In genomic region chr1:185472025-185472720, GRCm38 (mm10) we compare ENCODE assay signal across 11 mouse cellular contexts. TPM values are rescaled to one million over a fixed set of nuclear protein-coding genes. Genes with fewer than 3 reads are reported as not detected.
A peak's percentile ranks its signal among the peaks of the same experiment; 100 is the strongest.
DNase-seq lines count a peak whose midpoint lies in the region; ATAC-seq and TF ChIP-seq lines count a peak whose summit lies in the region.
"Had no signal": no experiment of that assay in that cellular context is flagged by ENCODE, and none has a peak within 500 bp of the region (broad histone marks: within the 10 kb centered on the region; RNA-seq: fewer than 3 reads in every experiment).

No protein-coding gene starts in this region.

- peak overlapping the region; percentile 72 for H3K27ac ChIP-seq in forebrain, embryonic 10.5 days
- H3K27ac ChIP-seq in forebrain, embryonic 16.5 days (ENCODE audit: low read length) = no peak overlapping the region
- H3K27ac ChIP-seq in stomach, embryonic 14.5 days (ENCODE audit: low read length) = no peak overlapping the region
- H3K27ac ChIP-seq in stomach, postnatal 0 days (replicated peaks) = no peak overlapping the region
- H3K27ac ChIP-seq in liver, embryonic 14.5 days = peak overlapping the region; percentile 99

- H3K4me3 ChIP-seq in forebrain, embryonic 10.5 days = no peak overlapping the region
- no peak overlapping the region for H3K4me3 ChIP-seq in forebrain, embryonic 16.5 days (replicated peaks; ENCODE audit: low read length)
- H3K4me3 ChIP-seq in stomach, embryonic 14.5 days (ENCODE audit: low read depth, low read length) = no peak overlapping the region
- H3K4me3 ChIP-seq in stomach, postnatal 0 days (ENCODE audit: low read depth, low read length) = no peak overlapping the region
- H3K4me3 ChIP-seq in liver, embryonic 14.5 days (ENCODE audit: insufficient read depth in 1 of 2, low read depth in 2 of 2, low read length in 2 of 2) = peak overlapping the region; percentile 40 to 45

- DNase-seq in forebrain, embryonic 10.5 days (ENCODE audit: extremely low spot score, low spot score) = no peak
- no peak for DNase-seq in stomach, postnatal 0 days (ENCODE audit: low spot score)
- peak; percentile 88 to 89 (median 88) for DNase-seq in liver, embryonic 14.5 days (ENCODE audit: low read depth in 3 of 3, low spot score in 3 of 3)
- no peak for DNase-seq in right cerebral cortex, postnatal 14 days
- no peak for DNase-seq in gastrocnemius, adult 18-20 months (ENCODE audit: low spot score)
- no peak for DNase-seq in right cerebral cortex, postnatal 4 days
- DNase-seq: kidney, postnatal 14 days; lung, adult 18-20 months had no signal

- H3K4me2 ChIP-seq in forebrain, embryonic 16.5 days (ENCODE audit: low read length) = no peak overlapping the region
- H3K4me2 ChIP-seq in stomach, embryonic 14.5 days (replicated peaks; ENCODE audit: low read depth, low read length) = no peak overlapping the region
- no peak overlapping the region for H3K4me2 ChIP-seq in stomach, postnatal 0 days (replicated peaks; ENCODE audit: low read depth)
- peak overlapping the region; percentile 69 for H3K4me2 ChIP-seq in liver, embryonic 14.5 days (ENCODE audit: low read depth)

- ATAC-seq in forebrain, embryonic 16.5 days = no peak
- peak; percentile 84; the same call in 1 of the 2 replicates for ATAC-seq in stomach, embryonic 14.5 days (ENCODE audit: insufficient number of reproducible peaks, insufficient read depth, low FRiP score, low read depth)
- ATAC-seq in stomach, postnatal 0 days (ENCODE audit: low FRiP score, low TSS enrichment) = no peak
- peak; percentile 85 for ATAC-seq in liver, embryonic 14.5 days (ENCODE audit: insufficient read depth)
- ATAC-seq: Patski had no signal

- H3K4me1 ChIP-seq in forebrain, embryonic 10.5 days = peaks cover 4% of the 10 kb centered on the region
- H3K4me1 ChIP-seq in forebrain, embryonic 16.5 days (replicated peaks; ENCODE audit: control insufficient read depth, insufficient read depth, low read length) = no peaks in the 10 kb centered on the region
- H3K4me1 ChIP-seq in stomach, embryonic 14.5 days (ENCODE audit: control insufficient read depth, insufficient read depth, low read length) = no peaks in the 10 kb centered on the region
- H3K4me1 ChIP-seq in stomach, postnatal 0 days (replicated peaks; ENCODE audit: control insufficient read depth, insufficient read depth) = no peaks in the 10 kb centered on the region
- peaks cover 82% of the 10 kb centered on the region in 2 experiments for H3K4me1 ChIP-seq in liver, embryonic 14.5 days (replicated peaks; ENCODE audit: control insufficient read depth in 2 of 2, insufficient read depth in 2 of 2, low read length in 1 of 2)

- H3K27me3 ChIP-seq in forebrain, embryonic 10.5 days (ENCODE audit: poor library complexity, severe bottlenecking) = no peaks in the 10 kb centered on the region
- H3K27me3 ChIP-seq in forebrain, embryonic 16.5 days (replicated peaks; ENCODE audit: control insufficient read depth, insufficient read depth, low read length) = no peaks in the 10 kb centered on the region
- H3K27me3 ChIP-seq in stomach, embryonic 14.5 days (ENCODE audit: control insufficient read depth, insufficient read depth, low read length) = no peaks in the 10 kb centered on the region
- H3K27me3 ChIP-seq in stomach, postnatal 0 days (ENCODE audit: control insufficient read depth, insufficient read depth, low read length) = no peaks in the 10 kb centered on the region
- H3K27me3 ChIP-seq in liver, embryonic 14.5 days (ENCODE audit: control insufficient read depth, insufficient read depth, low read length) = no peaks in the 10 kb centered on the region
- H3K27me3 ChIP-seq: Patski had no signal

- H3K36me3 ChIP-seq in forebrain, embryonic 10.5 days (replicated peaks) = no peaks in the 10 kb centered on the region
- no peaks in the 10 kb centered on the region for H3K36me3 ChIP-seq in forebrain, embryonic 16.5 days (ENCODE audit: control insufficient read depth, insufficient read depth)
- no peaks in the 10 kb centered on the region for H3K36me3 ChIP-seq in stomach, embryonic 14.5 days (ENCODE audit: control insufficient read depth, insufficient read depth, low read length)
- no peaks in the 10 kb centered on the region for H3K36me3 ChIP-seq in stomach, postnatal 0 days (ENCODE audit: control insufficient read depth, insufficient read depth, low read length)
- H3K36me3 ChIP-seq in liver, embryonic 14.5 days (replicated peaks; ENCODE audit: control insufficient read depth, insufficient read depth, low read depth) = peaks cover 15% of the 10 kb centered on the region

- no peak overlapping the region for H3K9ac ChIP-seq in forebrain, embryonic 16.5 days (replicated peaks; ENCODE audit: low read depth, low read length)
- no peak overlapping the region for H3K9ac ChIP-seq in stomach, embryonic 14.5 days (replicated peaks; ENCODE audit: low read depth, low read length)
- no peak overlapping the region for H3K9ac ChIP-seq in stomach, postnatal 0 days (ENCODE audit: low read length)
- peak overlapping the region; percentile 66 for H3K9ac ChIP-seq in liver, embryonic 14.5 days (replicated peaks)

- no peaks in the 10 kb centered on the region for H3K9me3 ChIP-seq in forebrain, embryonic 10.5 days
- no peaks in the 10 kb centered on the region for H3K9me3 ChIP-seq in forebrain, embryonic 16.5 days (ENCODE audit: control insufficient read depth, low read length)
- H3K9me3 ChIP-seq in stomach, embryonic 14.5 days (ENCODE audit: control insufficient read depth, low read depth, low read length) = no peaks in the 10 kb centered on the region
- H3K9me3 ChIP-seq in stomach, postnatal 0 days (ENCODE audit: control insufficient read depth, low read length) = no peaks in the 10 kb centered on the region
- H3K9me3 ChIP-seq in liver, embryonic 14.5 days (ENCODE audit: control insufficient read depth, low read length) = no peaks in the 10 kb centered on the region

- WGBS in forebrain, embryonic 10.5 days = 51% methylated on average over 8 of the region's 8 CpGs
- WGBS in forebrain, embryonic 16.5 days = 70% methylated on average over 8 of the region's 8 CpGs
- 53% methylated on average over 8 of the region's 8 CpGs for WGBS in stomach, embryonic 14.5 days
- 58% methylated on average over 8 of the region's 8 CpGs for WGBS in stomach, postnatal 0 days
- 6% methylated on average over 8 of the region's 8 CpGs for WGBS in liver, embryonic 14.5 days (ENCODE audit: insufficient replicate concordance)

- TF ChIP-seq CTCF in stomach, postnatal 0 days (IDR thresholded peaks at IDR 0.05; ENCODE audit: low read depth) = no peak
- no peak for TF ChIP-seq CTCF in liver, embryonic 14.5 days (IDR thresholded peaks at IDR 0.05; ENCODE audit: low read depth)

- TF ChIP-seq EP300 in stomach, postnatal 0 days (optimal IDR thresholded peaks at IDR 0.05) = no peak
- peak; percentile 97 for TF ChIP-seq EP300 in liver, embryonic 14.5 days (IDR thresholded peaks at IDR 0.05; ENCODE audit: low read depth)

RNA-seq across cellular contexts. Expression of gene Slc30a10, which starts 17.5 kb away (rescaled TPM):
- polyA plus RNA-seq in forebrain, embryonic 10.5 days (2016; fragmentation: Nextera tagmentation; extraction: Ambion mirVana) = 1.6 and 2.0 TPM in 2 replicates
- 10.3 and 10.7 TPM in 2 replicates for polyA plus RNA-seq in forebrain, embryonic 16.5 days (2015; fragmentation: Nextera tagmentation; extraction: Ambion mirVana)
- 0.20 and 0.35 TPM in 2 replicates for polyA plus RNA-seq in stomach, embryonic 14.5 days (2014; fragmentation: Nextera tagmentation; extraction: Ambion mirVana)
- 0.01 and 0.06 TPM in 2 replicates for polyA plus RNA-seq in stomach, postnatal 0 days (2015; fragmentation: Nextera tagmentation; extraction: Ambion mirVana)
- 19.5 and 21.2 TPM in 2 replicates for polyA plus RNA-seq in liver, embryonic 14.5 days (2012; rRNA removed)
- polyA plus RNA-seq in liver, embryonic 14.5 days (2014; fragmentation: Nextera tagmentation; extraction: Ambion mirVana) = 13.3 and 14.9 TPM in 2 replicates
- under 1 TPM in 1 of 2 experiments, not detected in 1; 0.05 TPM for total RNA-seq in gastrocnemius, adult 18-20 months (2021)
- polyA plus RNA-seq: Patski had no signal

Comparison
In these comparisons a context has a peak if more than half of its experiments do, and no peak if none do; other contexts are left out.
1. H3K27ac ChIP-seq: peak in forebrain, embryonic 10.5 days (single experiment) and liver, embryonic 14.5 days (single experiment); none in forebrain, embryonic 16.5 days (single experiment), stomach, embryonic 14.5 days (single experiment) and stomach, postnatal 0 days (single experiment).
2. ATAC-seq: peak in stomach, embryonic 14.5 days (single experiment) and liver, embryonic 14.5 days (single experiment); none in forebrain, embryonic 16.5 days (single experiment) and stomach, postnatal 0 days (single experiment).
3. DNase-seq: peak in liver, embryonic 14.5 days (3 of 3); none in forebrain, embryonic 10.5 days (single experiment), stomach, postnatal 0 days (single experiment), right cerebral cortex, postnatal 14 days (single experiment), gastrocnemius, adult 18-20 months (single experiment) and right cerebral cortex, postnatal 4 days (single experiment).
4. H3K4me3 ChIP-seq: peak in liver, embryonic 14.5 days (2 of 2); none in forebrain, embryonic 10.5 days (single experiment), forebrain, embryonic 16.5 days (single experiment), stomach, embryonic 14.5 days (single experiment) and stomach, postnatal 0 days (single experiment).